Mouse (Mus musculus) forebrain, embryonic 14.5 days (tissue): ENCODE results near the gene Hfe2. TPM values are rescaled to one million over a fixed set of nuclear protein-coding genes. Genes with fewer than 3 reads are reported as not detected.

Experiments
- ATAC-seq: fragments of 200-750 bp; cut with Nextera tagmentation; 2 replicates; pipeline ENCODE4 v1.8.0; 2017; ENCODE audit warnings: mild to moderate bottlenecking, moderate library complexity
- DNase-seq: peaks from one replicate; pipeline ENCODE4 v3.0.0-alpha.2; 2015; ENCODE audit warnings: low spot score
- H3K27ac ChIP-seq: fragments of 300-500 bp; sonication (generic); 2 replicates; pipeline ENCODE4 v1.5.1; 2014; ENCODE audit warnings: low read depth, mild to moderate bottlenecking, control low read depth, low read length, moderate library complexity
- H3K27me3 ChIP-seq: fragments of 300-500 bp; sonication (generic); replicated peaks from 2 replicates; pipeline ENCODE4 v1.6.1; 2014; ENCODE audit warnings: low read length, control low read depth, mixed read lengths; ENCODE audit not compliant: control insufficient read depth, insufficient read depth
- H3K36me3 ChIP-seq: fragments of 300-500 bp; sonication (generic); 2 replicates; pipeline ENCODE4 v1.6.1; 2014; ENCODE audit warnings: low read length, control low read depth; ENCODE audit not compliant: control insufficient read depth, insufficient read depth
- H3K4me1 ChIP-seq: fragments of 300-500 bp; sonication (generic); 2 replicates; pipeline ENCODE4 v1.6.1; 2014; ENCODE audit warnings: antibody characterized with exemption, low read length, control low read depth; ENCODE audit not compliant: control insufficient read depth, insufficient read depth
- H3K4me2 ChIP-seq: fragments of 300-500 bp; sonication (generic); 2 replicates; pipeline ENCODE4 v1.6.1; 2014; ENCODE audit warnings: mild to moderate bottlenecking, control low read depth, low read length
- H3K4me3 ChIP-seq: fragments of 300-500 bp; sonication (generic); 2 replicates; pipeline ENCODE4 v1.5.1; 2014; ENCODE audit warnings: low read depth, low read length, control low read depth
- H3K9ac ChIP-seq: fragments of 300-500 bp; sonication (generic); 2 replicates; pipeline ENCODE4 v1.6.1; 2014; ENCODE audit warnings: mild to moderate bottlenecking, low read length, control low read depth, moderate library complexity
- H3K9me3 ChIP-seq: fragments of 300-500 bp; sonication (generic); replicated peaks from 2 replicates; pipeline ENCODE4 v1.6.1; 2016; ENCODE audit warnings: low read length, control low read depth, mixed read lengths; ENCODE audit not compliant: control insufficient read depth
- WGBS: fragments of 180-500 bp; shearing (Covaris S2); extraction: QIAGEN DNeasy Blood & Tissue Kit; methylation state at CpG from one replicate; pipeline ENCODE4 v1.1.7; 2014; 5-methylcytosine and 5-hydroxymethylcytosine counted together
- polyA plus RNA-seq: library from polyadenylated mRNA; unstranded; fragments of >200 nt; fragmentation: Nextera tagmentation; extraction: Ambion mirVana; gene quantifications from 2 replicates; pipeline ENCODE4 v1.2.1, GENCODE M21; 2014

Hfe2 gene
- polyA plus RNA-seq, 1 experiment from 2014 or later: 0.41 TPM

- ATAC-seq (no peak), DNase-seq (no peak)
- H3K4me2 ChIP-seq: no peak overlapping the region
- no peaks in the 10 kb centered on the region for H3K9me3 ChIP-seq
- H3K4me3 ChIP-seq: no peak overlapping the region
- 92% methylated on average over 11 of the region's 11 CpGs for WGBS
- no peak overlapping the region for H3K9ac ChIP-seq
- no peaks in the 10 kb centered on the region for H3K36me3 ChIP-seq
- H3K4me1 ChIP-seq: no peaks in the 10 kb centered on the region
- no peaks in the 10 kb centered on the region for H3K27me3 ChIP-seq
- H3K27ac ChIP-seq: no peak overlapping the region
Measured at GRCm38 (mm10) chr3:96569966-96570605, 45.1 kb downstream of the Hfe2 start.

GRCm38 (mm10) chr3:96570643-96571042 is 45.7 kb downstream of the Hfe2 start:
- WGBS: 78% methylated on average over 7 of the region's 7 CpGs
- ATAC-seq: no peak
- no peak overlapping the region for H3K9ac ChIP-seq

GRCm38 (mm10) chr3:96571336-96571735 is 46.4 kb downstream of the Hfe2 start:
- Histone ChIP-seq H3K27me3 (no peaks in the 10 kb centered on the region), H3K9ac (no peak overlapping the region), H3K36me3 (no peaks in the 10 kb centered on the region), H3K27ac (no peak overlapping the region), H3K4me2 (no peak overlapping the region), H3K4me1 (0 out of 2 replicates have a peak, but pooled peaks cover under 1% of the 10 kb centered on the region), H3K9me3 (no peaks in the 10 kb centered on the region), H3K4me3 (no peak overlapping the region)
- ATAC-seq: no peak
- 66% methylated on average over 2 of the region's 2 CpGs for WGBS
- DNase-seq: no peak

More at GRCm38 (mm10) chr3:96570643-96571042, 45.7 kb downstream of the Hfe2 start:
- Histone ChIP-seq H3K27me3 (no peaks in the 10 kb centered on the region), H3K36me3 (no peaks in the 10 kb centered on the region), H3K4me3 (no peak overlapping the region), H3K9me3 (no peaks in the 10 kb centered on the region), H3K27ac (no peak overlapping the region), H3K4me2 (no peak overlapping the region), H3K4me1 (no peaks in the 10 kb centered on the region)
- DNase-seq: no peak

GRCm38 (mm10) chr3:96571896-96572698 is 47.1 kb downstream of the Hfe2 start:
- Histone ChIP-seq H3K9ac (no peak overlapping the region), H3K27me3 (no peaks in the 10 kb centered on the region), H3K4me3 (no peak overlapping the region), H3K4me2 (no peak overlapping the region), H3K36me3 (no peaks in the 10 kb centered on the region), H3K4me1 (peaks cover 4% of the 10 kb centered on the region; the same call in 1 of the 2 replicates), H3K9me3 (no peaks in the 10 kb centered on the region), H3K27ac (no peak overlapping the region)
- no peak for DNase-seq
- no peak for ATAC-seq
- WGBS: 80% methylated on average over 16 of the region's 16 CpGs

- no peak overlapping the region for H3K4me3 ChIP-seq
- no peaks in the 10 kb centered on the region for H3K27me3 ChIP-seq
- H3K9ac ChIP-seq: no peak overlapping the region
- no peaks in the 10 kb centered on the region for H3K36me3 ChIP-seq
- H3K9me3 ChIP-seq: no peaks in the 10 kb centered on the region
- peaks cover 4% of the 10 kb centered on the region; the same call in 1 of the 2 replicates for H3K4me1 ChIP-seq
- 90% methylated on average over 18 of the region's 19 CpGs for WGBS
- ATAC-seq: no peak
- no peak for DNase-seq
- no peak overlapping the region for H3K27ac ChIP-seq
- H3K4me2 ChIP-seq: no peak overlapping the region
Measured at GRCm38 (mm10) chr3:96573611-96574511, 48.9 kb downstream of the Hfe2 start.

- H3K9ac ChIP-seq: no peak overlapping the region
- H3K27me3 ChIP-seq: no peaks in the 10 kb centered on the region
- ATAC-seq (no peak), DNase-seq (no peak)
- H3K4me3 ChIP-seq: no peak overlapping the region
- 96% methylated on average over 8 of the region's 8 CpGs for WGBS
- H3K4me2 ChIP-seq: no peak overlapping the region
- H3K36me3 ChIP-seq: no peaks in the 10 kb centered on the region
- no peaks in the 10 kb centered on the region for H3K9me3 ChIP-seq
- peaks cover 4% of the 10 kb centered on the region; the same call in 1 of the 2 replicates for H3K4me1 ChIP-seq
- no peak overlapping the region for H3K27ac ChIP-seq
Measured at GRCm38 (mm10) chr3:96575272-96575984, 50.5 kb downstream of the Hfe2 start.

- Histone ChIP-seq H3K4me2 (peak overlapping the region; percentile 34), H3K4me3 (peak overlapping the region; percentile 4; the same call in 1 of the 2 replicates), H3K36me3 (no peaks in the 10 kb centered on the region), H3K9me3 (no peaks in the 10 kb centered on the region), H3K4me1 (peaks cover 4% of the 10 kb centered on the region; the same call in 1 of the 2 replicates), H3K9ac (no peak overlapping the region), H3K27me3 (no peaks in the 10 kb centered on the region), H3K27ac (0 out of 2 replicates have a peak overlapping the region, but pooled peaks have one; percentile 27)
- no peak for DNase-seq
- ATAC-seq: no peak
- 62% methylated on average over 14 of the region's 14 CpGs for WGBS
Measured at GRCm38 (mm10) chr3:96576005-96576658, 51.2 kb downstream of the Hfe2 start.
